8 mouse cellular contexts compared by ENCODE assay signal in the genomic region with DNA sequence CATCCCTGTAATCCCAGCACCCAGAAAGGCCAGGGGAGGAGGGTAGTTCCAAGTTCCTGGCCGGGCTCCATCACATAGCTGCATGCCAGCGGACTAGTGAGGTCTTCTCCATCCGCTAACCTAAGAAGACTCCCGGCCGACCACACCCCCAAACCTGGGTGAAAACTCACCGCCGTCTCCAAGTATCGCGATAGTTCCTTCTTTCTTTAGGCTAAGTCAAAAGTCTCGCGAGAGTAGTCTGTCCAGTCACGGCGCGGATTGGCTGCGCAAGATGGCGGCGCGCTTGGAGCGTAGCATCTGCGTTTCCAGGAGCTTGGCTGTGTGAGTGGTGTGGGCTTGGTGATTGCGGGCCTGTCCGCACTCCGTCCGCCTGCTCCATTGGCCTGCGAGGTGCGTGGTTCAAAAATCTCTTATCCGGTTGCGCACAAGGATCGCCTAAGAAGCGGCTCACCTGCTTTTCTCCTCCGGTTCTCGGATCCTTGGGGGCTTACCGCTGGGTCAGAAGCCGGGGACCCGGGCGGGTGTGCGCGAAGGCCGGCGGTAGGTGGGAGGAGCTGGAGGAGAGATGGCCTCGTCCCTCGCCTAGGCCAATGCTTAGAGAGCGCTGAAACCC. TPM values are rescaled to one million over a fixed set of nuclear protein-coding genes. Genes with fewer than 3 reads are reported as not detected.
DNase-seq lines count a peak whose midpoint lies in the region; ATAC-seq and TF ChIP-seq lines count a peak whose summit lies in the region.

A gene (plus strand): TSS at position 236 of the 613 bp plus-strand sequence.

- TF ChIP-seq POLR2A in kidney, adult 2 months (IDR thresholded peaks at IDR 0.05; ENCODE audit: low read depth, low read length): peak; percentile 78
- peak; percentile 78 for TF ChIP-seq POLR2A in spleen, adult 2 months (IDR thresholded peaks at IDR 0.05; ENCODE audit: low read depth, low read length)

- H3K27me3 ChIP-seq in embryonic facial prominence, embryonic 13.5 days: no peaks in the 10 kb centered on the region
- no peaks in the 10 kb centered on the region for H3K27me3 ChIP-seq in kidney, adult 2 months (replicated peaks; ENCODE audit: control insufficient read depth, insufficient read depth, low read length)
- no peaks in the 10 kb centered on the region for H3K27me3 ChIP-seq in limb, embryonic 12.5 days
- H3K27me3 ChIP-seq in midbrain, embryonic 15.5 days (replicated peaks): no peaks in the 10 kb centered on the region
- no peaks in the 10 kb centered on the region; the same call in 1 of the 2 replicates for H3K27me3 ChIP-seq in spleen, adult 2 months (ENCODE audit: control insufficient read depth, insufficient read depth, low read length)

- TF ChIP-seq CTCF in kidney, adult 2 months (conservative IDR thresholded peaks at IDR 0.05; ENCODE audit: insufficient read depth, insufficient read length, low read depth, low read length): no peak
- no peak for TF ChIP-seq CTCF in spleen, adult 2 months (IDR thresholded peaks at IDR 0.05; ENCODE audit: extremely low read depth, insufficient read depth, insufficient read length, insufficient replicate concordance)

- peak within 1 kb of the TSS; percentile 77 for H3K4me2 ChIP-seq in embryonic facial prominence, embryonic 13.5 days
- peak within 1 kb of the TSS; percentile 76 for H3K4me2 ChIP-seq in limb, embryonic 12.5 days
- peak within 1 kb of the TSS; percentile 77 for H3K4me2 ChIP-seq in midbrain, embryonic 15.5 days

- WGBS in embryonic facial prominence, embryonic 13.5 days: under 1% methylated on average over 43 of the region's 43 CpGs
- under 1% methylated on average over 43 of the region's 43 CpGs for WGBS in kidney, adult 2 months
- under 1% methylated on average over 43 of the region's 43 CpGs for WGBS in limb, embryonic 12.5 days
- WGBS in midbrain, embryonic 15.5 days: under 1% methylated on average over 43 of the region's 43 CpGs
- WGBS in spleen, adult 2 months: under 1% methylated on average over 43 of the region's 43 CpGs

- H3K27ac ChIP-seq in embryonic facial prominence, embryonic 13.5 days: peak within 1 kb of the TSS; percentile 96
- peak within 1 kb of the TSS; percentile 89 for H3K27ac ChIP-seq in kidney, adult 2 months (ENCODE audit: insufficient read depth, low read depth, low read length)
- peak within 1 kb of the TSS; percentile 97 for H3K27ac ChIP-seq in limb, embryonic 12.5 days
- peak within 1 kb of the TSS; percentile 96 for H3K27ac ChIP-seq in midbrain, embryonic 15.5 days
- H3K27ac ChIP-seq in spleen, adult 2 months (ENCODE audit: insufficient read depth, low read length): peak within 1 kb of the TSS; percentile 90

- peak within 1 kb of the TSS; percentile 91 for H3K9ac ChIP-seq in embryonic facial prominence, embryonic 13.5 days
- H3K9ac ChIP-seq in limb, embryonic 12.5 days (replicated peaks): peak within 1 kb of the TSS; percentile 81
- peak within 1 kb of the TSS; percentile 82 for H3K9ac ChIP-seq in midbrain, embryonic 15.5 days

- peak within 1 kb of the TSS; percentile 91 for H3K4me3 ChIP-seq in embryonic facial prominence, embryonic 13.5 days
- H3K4me3 ChIP-seq in kidney, adult 2 months (ENCODE audit: insufficient read depth, low read depth, low read length): peak within 1 kb of the TSS; percentile 97
- H3K4me3 ChIP-seq in limb, embryonic 12.5 days (replicated peaks): peak within 1 kb of the TSS; percentile 81
- H3K4me3 ChIP-seq in midbrain, embryonic 15.5 days: peak within 1 kb of the TSS; percentile 85
- peak within 1 kb of the TSS; percentile 91 for H3K4me3 ChIP-seq in spleen, adult 2 months (ENCODE audit: extremely low read depth, insufficient read depth, insufficient read length)

- ATAC-seq in embryonic facial prominence, embryonic 13.5 days (ENCODE audit: insufficient number of reproducible peaks, insufficient read depth, low FRiP score, low TSS enrichment, low read depth): peak; percentile 90
- ATAC-seq in limb, embryonic 12.5 days (ENCODE audit: insufficient number of reproducible peaks, insufficient read depth, low FRiP score, low TSS enrichment, low read depth): peak; percentile 96
- peak; percentile 97 for ATAC-seq in midbrain, embryonic 15.5 days (replicated peaks)

- peaks cover 20% of the 10 kb centered on the region for H3K4me1 ChIP-seq in embryonic facial prominence, embryonic 13.5 days
- peaks cover 5% of the 10 kb centered on the region for H3K4me1 ChIP-seq in kidney, adult 2 months (ENCODE audit: control insufficient read depth, insufficient read depth, low read length)
- peaks cover 13% of the 10 kb centered on the region for H3K4me1 ChIP-seq in limb, embryonic 12.5 days (replicated peaks)
- H3K4me1 ChIP-seq in midbrain, embryonic 15.5 days: peaks cover 26% of the 10 kb centered on the region
- peaks cover 8% of the 10 kb centered on the region for H3K4me1 ChIP-seq in spleen, adult 2 months (ENCODE audit: control insufficient read depth, insufficient read depth, insufficient read length)

- DNase-seq in 3134 (ENCODE audit: extremely low read depth, insufficient read length, low spot score): peak; percentile 96
- peak; percentile 92 to 93 for DNase-seq in adrenal gland, postnatal 36 days
- DNase-seq in heart, adult 18-20 months: peak; percentile 96 to 97
- peak; percentile 98 for DNase-seq in kidney, adult 2 months
- DNase-seq in spleen, adult 2 months (ENCODE audit: low read depth in 1 of 2, low spot score in 2 of 2): peak; percentile 92 to 94

- no peaks in the 10 kb centered on the region for H3K9me3 ChIP-seq in embryonic facial prominence, embryonic 13.5 days
- H3K9me3 ChIP-seq in limb, embryonic 12.5 days: no peaks in the 10 kb centered on the region
- H3K9me3 ChIP-seq in midbrain, embryonic 15.5 days: no peaks in the 10 kb centered on the region

- peaks cover 26% of the 10 kb centered on the region for H3K36me3 ChIP-seq in embryonic facial prominence, embryonic 13.5 days
- H3K36me3 ChIP-seq in kidney, adult 2 months (ENCODE audit: control insufficient read depth, insufficient read depth, low read length): no peaks in the 10 kb centered on the region
- H3K36me3 ChIP-seq in limb, embryonic 12.5 days: peaks cover 30% of the 10 kb centered on the region
- peaks cover 21% of the 10 kb centered on the region; the same call in 1 of the 2 replicates for H3K36me3 ChIP-seq in midbrain, embryonic 15.5 days (replicated peaks)
- H3K36me3 ChIP-seq in spleen, adult 2 months (ENCODE audit: control insufficient read depth, insufficient read depth, low read length): peaks cover 7% of the 10 kb centered on the region; the same call in 1 of the 2 replicates

RNA-seq across cellular contexts. Expression of the gene that starts here (rescaled TPM):
- total RNA-seq in adrenal gland, postnatal 36 days (2021): 10 to 100 TPM; 29.0 to 37.6 TPM
- 58.4 and 61.8 TPM in 2 replicates for polyA plus RNA-seq in embryonic facial prominence, embryonic 13.5 days (2015; fragmentation: Nextera tagmentation; extraction: Ambion mirVana)
- total RNA-seq in heart, adult 18-20 months (2021): 10 to 100 TPM; 16.4 to 17.3 TPM
- polyA plus RNA-seq in kidney, adult 2 months (2012; rRNA removed): 3.2 and 3.8 TPM in 2 replicates
- 60.6 and 61.6 TPM in 2 replicates for polyA plus RNA-seq in limb, embryonic 12.5 days (2016; fragmentation: Nextera tagmentation; extraction: Ambion mirVana)
- 55.2 TPM in 2 replicates for polyA plus RNA-seq in midbrain, embryonic 15.5 days (2015; fragmentation: Nextera tagmentation; extraction: Ambion mirVana)
- 3.2 and 3.9 TPM in 2 replicates for polyA plus RNA-seq in spleen, adult 2 months (2012; rRNA removed)

Comparison
In these comparisons a context has a peak if more than half of its experiments do, and no peak if none do; other contexts are left out.
1. Peak in every context shown above with its lines: DNase-seq, ATAC-seq, H3K4me3 ChIP-seq and H3K27ac ChIP-seq.
2. RNA of the gene that starts here (polyA plus RNA-seq): 60.6 to 61.6 TPM in limb, embryonic 12.5 days, 58.4 to 61.8 TPM in embryonic facial prominence, embryonic 13.5 days and 55.2 TPM in midbrain, embryonic 15.5 days; 3.2 to 3.8 TPM in kidney, adult 2 months and 3.2 to 3.9 TPM in spleen, adult 2 months; every median in the first group is over 10 times any median in the second.